Mouse (Mus musculus): ENCODE data around the gene Klf15. TPM values are rescaled to one million over a fixed set of nuclear protein-coding genes. Genes with fewer than 3 reads are reported as not detected.

Klf15 gene
- polyA plus RNA-seq, 1 experiment from 2014 or later, result 25.1 TPM

DNA sequence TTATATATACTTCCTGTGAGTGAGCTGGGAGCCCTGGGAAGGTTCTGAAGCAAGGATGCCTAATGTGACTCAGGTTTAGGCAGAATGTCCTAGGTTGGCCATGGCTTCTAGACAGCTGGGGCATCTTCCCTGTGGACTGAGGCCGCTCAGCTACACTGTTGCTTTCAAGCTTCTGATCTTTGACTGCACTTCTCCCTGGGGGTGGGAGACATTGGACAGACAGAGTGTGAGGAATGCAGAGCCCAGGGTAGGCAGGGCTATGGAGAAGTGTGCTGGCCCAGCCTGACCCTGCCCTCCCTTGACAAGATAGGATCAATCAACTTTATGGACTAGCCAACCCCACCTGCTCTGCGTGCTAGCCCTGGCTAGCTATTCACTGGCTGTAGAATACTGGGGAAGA, 1.2 kb upstream of the Klf15 start:
- H3K27ac ChIP-seq (ENCODE audit: low read depth, low read length), result no peak overlapping the region
- 0 out of 2 replicates have a peak, but pooled peaks cover 7% of the 10 kb centered on the region for H3K27me3 ChIP-seq (replicated peaks; ENCODE audit: control insufficient read depth, insufficient read depth, low read length)
- H3K4me3 ChIP-seq (ENCODE audit: low read length), result no peak overlapping the region
- ATAC-seq, result no peak
- H3K9me3 ChIP-seq (ENCODE audit: control insufficient read depth, low read length), result no peaks in the 10 kb centered on the region
- H3K4me2 ChIP-seq (ENCODE audit: low read length), result no peak overlapping the region
- H3K36me3 ChIP-seq (ENCODE audit: control insufficient read depth, insufficient read depth, low read length), result no peaks in the 10 kb centered on the region
- 51% methylated on average over 2 of the region's 2 CpGs for WGBS
- no peak overlapping the region for H3K9ac ChIP-seq (ENCODE audit: low read depth, low read length)
- H3K4me1 ChIP-seq (ENCODE audit: control insufficient read depth, insufficient read depth, low read depth, low read length), result peaks cover 11% of the 10 kb centered on the region

- peak; percentile 18; the same call in 1 of the 2 replicates for ATAC-seq
- Histone ChIP-seq H3K9ac (ENCODE audit: low read depth, low read length) (no peak overlapping the region; the same call in 1 of the 2 replicates), H3K27ac (ENCODE audit: low read depth, low read length) (no peak overlapping the region), H3K4me2 (ENCODE audit: low read length) (peak overlapping the region; percentile 100), H3K4me3 (ENCODE audit: low read length) (peak overlapping the region; percentile 83), H3K9me3 (ENCODE audit: control insufficient read depth, low read length) (no peaks in the 10 kb centered on the region), H3K36me3 (ENCODE audit: control insufficient read depth, insufficient read depth, low read length) (no peaks in the 10 kb centered on the region), H3K27me3 (replicated peaks; ENCODE audit: control insufficient read depth, insufficient read depth, low read length) (0 out of 2 replicates have a peak, but pooled peaks cover 7% of the 10 kb centered on the region), H3K4me1 (ENCODE audit: control insufficient read depth, insufficient read depth, low read depth, low read length) (peaks cover 15% of the 10 kb centered on the region)
- WGBS, result 13% methylated on average over 12 of the region's 12 CpGs
Measured at GRCm38 (mm10) chr6:90461771-90462170, 605 bp upstream of the Klf15 start.

GRCm38 (mm10) chr6:90462841-90463227, 458 bp downstream of the Klf15 start:
- Histone ChIP-seq H3K27me3 (replicated peaks; ENCODE audit: control insufficient read depth, insufficient read depth, low read length) (0 out of 2 replicates have a peak, but pooled peaks cover 7% of the 10 kb centered on the region), H3K36me3 (ENCODE audit: control insufficient read depth, insufficient read depth, low read length) (no peaks in the 10 kb centered on the region)
- 0% methylated on average over 36 of the region's 38 CpGs for WGBS

DNA sequence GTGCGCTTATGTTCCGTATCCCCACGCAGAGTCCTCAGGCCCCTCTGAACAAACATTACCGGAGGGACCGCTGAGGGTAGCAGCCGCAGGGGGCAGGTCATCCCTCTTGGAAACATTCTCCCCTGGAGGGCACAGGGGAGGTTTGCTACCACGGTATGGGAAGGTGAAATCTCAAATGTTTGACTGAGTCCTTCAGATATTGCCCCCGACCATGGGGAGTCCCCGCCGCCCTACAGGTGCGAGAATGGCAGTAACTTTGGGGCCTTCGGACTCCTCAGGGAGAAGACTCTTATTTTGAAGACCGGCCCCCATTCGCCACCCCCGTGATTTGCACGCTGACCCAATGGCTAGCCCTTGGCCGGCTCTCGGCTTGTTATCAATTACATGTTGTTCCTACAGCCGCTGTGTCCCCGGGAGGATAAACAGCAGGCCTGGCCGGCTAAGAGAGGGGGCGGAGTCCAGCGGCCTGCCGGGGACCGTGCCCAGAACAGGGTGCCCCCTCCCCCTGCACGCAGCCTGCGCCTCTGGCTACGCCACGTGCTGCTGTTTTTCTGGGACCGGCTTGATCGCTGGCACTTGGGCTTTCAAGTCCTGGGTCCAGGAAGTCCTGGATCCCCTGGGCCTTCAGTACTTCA, 969 bp downstream of the Klf15 start:
- under 1% methylated on average over 31 of the region's 31 CpGs for WGBS
- Histone ChIP-seq H3K27me3 (replicated peaks; ENCODE audit: control insufficient read depth, insufficient read depth, low read length) (0 out of 2 replicates have a peak, but pooled peaks cover 7% of the 10 kb centered on the region), H3K4me3 (ENCODE audit: low read length) (peak overlapping the region; percentile 83), H3K27ac (ENCODE audit: low read depth, low read length) (peak overlapping the region; percentile 83), H3K4me1 (ENCODE audit: control insufficient read depth, insufficient read depth, low read depth, low read length) (peaks cover 18% of the 10 kb centered on the region), H3K9ac (ENCODE audit: low read depth, low read length) (peak overlapping the region; percentile 82), H3K9me3 (ENCODE audit: control insufficient read depth, low read length) (no peaks in the 10 kb centered on the region), H3K4me2 (ENCODE audit: low read length) (peak overlapping the region; percentile 100), H3K36me3 (ENCODE audit: control insufficient read depth, insufficient read depth, low read length) (no peaks in the 10 kb centered on the region)
- peak; percentile 84 for ATAC-seq

More at GRCm38 (mm10) chr6:90462841-90463227, 458 bp downstream of the Klf15 start:
- peak overlapping the region; percentile 83 for H3K27ac ChIP-seq (ENCODE audit: low read depth, low read length)
- peak; percentile 34 for ATAC-seq
- no peaks in the 10 kb centered on the region for H3K9me3 ChIP-seq (ENCODE audit: control insufficient read depth, low read length)
- peak overlapping the region; percentile 83 for H3K4me3 ChIP-seq (ENCODE audit: low read length)
- peak overlapping the region; percentile 100 for H3K4me2 ChIP-seq (ENCODE audit: low read length)
- peak overlapping the region; percentile 82 for H3K9ac ChIP-seq (ENCODE audit: low read depth, low read length)
- peaks cover 15% of the 10 kb centered on the region for H3K4me1 ChIP-seq (ENCODE audit: control insufficient read depth, insufficient read depth, low read depth, low read length)

GRCm38 (mm10) chr6:90463890-90464421, 1.6 kb downstream of the Klf15 start:
- Histone ChIP-seq H3K9ac (ENCODE audit: low read depth, low read length) (peak overlapping the region; percentile 82), H3K4me1 (ENCODE audit: control insufficient read depth, insufficient read depth, low read depth, low read length) (peaks cover 18% of the 10 kb centered on the region), H3K27ac (ENCODE audit: low read depth, low read length) (peak overlapping the region; percentile 32), H3K4me2 (ENCODE audit: low read length) (peak overlapping the region; percentile 100), H3K36me3 (ENCODE audit: control insufficient read depth, insufficient read depth, low read length) (no peaks in the 10 kb centered on the region), H3K27me3 (replicated peaks; ENCODE audit: control insufficient read depth, insufficient read depth, low read length) (0 out of 2 replicates have a peak, but pooled peaks cover 7% of the 10 kb centered on the region), H3K4me3 (ENCODE audit: low read length) (peak overlapping the region; percentile 83), H3K9me3 (ENCODE audit: control insufficient read depth, low read length) (no peaks in the 10 kb centered on the region)
- ATAC-seq, result no peak; the same call in none of the 2 replicates
- 33% methylated on average over 7 of the region's 7 CpGs for WGBS

- H3K9me3 ChIP-seq (ENCODE audit: control insufficient read depth, low read length), result no peaks in the 10 kb centered on the region
- 94% methylated on average over 11 of the region's 11 CpGs for WGBS
- H3K4me2 ChIP-seq (ENCODE audit: low read length), result peak overlapping the region; percentile 7; the same call in 1 of the 2 replicates
- H3K36me3 ChIP-seq (ENCODE audit: control insufficient read depth, insufficient read depth, low read length), result no peaks in the 10 kb centered on the region
- 0 out of 2 replicates have a peak, but pooled peaks cover 7% of the 10 kb centered on the region for H3K27me3 ChIP-seq (replicated peaks; ENCODE audit: control insufficient read depth, insufficient read depth, low read length)
- peaks cover 18% of the 10 kb centered on the region for H3K4me1 ChIP-seq (ENCODE audit: control insufficient read depth, insufficient read depth, low read depth, low read length)
- H3K4me3 ChIP-seq (ENCODE audit: low read length), result no peak overlapping the region
- no peak for ATAC-seq
- no peak overlapping the region for H3K9ac ChIP-seq (ENCODE audit: low read depth, low read length)
- no peak overlapping the region for H3K27ac ChIP-seq (ENCODE audit: low read depth, low read length)
Measured at GRCm38 (mm10) chr6:90465028-90465640, 2.8 kb downstream of the Klf15 start.

DNA sequence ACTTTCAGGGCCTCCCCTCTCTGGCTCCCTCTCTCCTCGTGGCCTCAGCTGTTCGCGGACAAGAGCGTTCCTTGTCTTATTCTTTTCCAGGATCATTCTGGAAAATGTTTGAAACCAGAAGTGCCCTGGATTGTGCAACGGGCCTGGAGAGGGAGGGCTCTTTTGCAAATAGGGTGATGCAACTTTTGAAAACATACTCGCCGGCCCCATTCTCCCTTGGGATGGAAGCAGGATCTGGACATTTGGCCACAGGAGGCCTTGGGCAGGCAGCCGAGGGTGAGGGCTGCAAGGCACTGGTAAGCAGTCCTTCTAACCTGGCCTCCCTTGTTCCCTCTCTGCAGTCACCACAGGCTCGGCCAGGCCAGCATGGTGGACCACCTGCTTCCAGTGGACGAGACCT, 3.7 kb downstream of the Klf15 start:
- Histone ChIP-seq H3K4me1 (ENCODE audit: control insufficient read depth, insufficient read depth, low read depth, low read length) (peaks cover 18% of the 10 kb centered on the region), H3K4me2 (ENCODE audit: low read length) (no peak overlapping the region), H3K9me3 (ENCODE audit: control insufficient read depth, low read length) (no peaks in the 10 kb centered on the region), H3K27ac (ENCODE audit: low read depth, low read length) (no peak overlapping the region), H3K27me3 (replicated peaks; ENCODE audit: control insufficient read depth, insufficient read depth, low read length) (0 out of 2 replicates have a peak, but pooled peaks cover 6% of the 10 kb centered on the region), H3K4me3 (ENCODE audit: low read length) (no peak overlapping the region), H3K9ac (ENCODE audit: low read depth, low read length) (no peak overlapping the region; the same call in 1 of the 2 replicates), H3K36me3 (ENCODE audit: control insufficient read depth, insufficient read depth, low read length) (no peaks in the 10 kb centered on the region)
- no peak for ATAC-seq
- 83% methylated on average over 10 of the region's 10 CpGs for WGBS

GRCm38 (mm10) chr6:90466847-90467410, 4.6 kb downstream of the Klf15 start:
- no peak overlapping the region for H3K27ac ChIP-seq (ENCODE audit: low read depth, low read length)
- no peaks in the 10 kb centered on the region for H3K9me3 ChIP-seq (ENCODE audit: control insufficient read depth, low read length)
- H3K27me3 ChIP-seq (replicated peaks; ENCODE audit: control insufficient read depth, insufficient read depth, low read length), result no peaks in the 10 kb centered on the region
- WGBS, result 93% methylated on average over 12 of the region's 12 CpGs
- H3K4me2 ChIP-seq (ENCODE audit: low read length), result no peak overlapping the region
- no peak for ATAC-seq
- H3K9ac ChIP-seq (ENCODE audit: low read depth, low read length), result no peak overlapping the region
- H3K36me3 ChIP-seq (ENCODE audit: control insufficient read depth, insufficient read depth, low read length), result no peaks in the 10 kb centered on the region
- H3K4me1 ChIP-seq (ENCODE audit: control insufficient read depth, insufficient read depth, low read depth, low read length), result peaks cover 20% of the 10 kb centered on the region
- no peak overlapping the region for H3K4me3 ChIP-seq (ENCODE audit: low read length)

DNA sequence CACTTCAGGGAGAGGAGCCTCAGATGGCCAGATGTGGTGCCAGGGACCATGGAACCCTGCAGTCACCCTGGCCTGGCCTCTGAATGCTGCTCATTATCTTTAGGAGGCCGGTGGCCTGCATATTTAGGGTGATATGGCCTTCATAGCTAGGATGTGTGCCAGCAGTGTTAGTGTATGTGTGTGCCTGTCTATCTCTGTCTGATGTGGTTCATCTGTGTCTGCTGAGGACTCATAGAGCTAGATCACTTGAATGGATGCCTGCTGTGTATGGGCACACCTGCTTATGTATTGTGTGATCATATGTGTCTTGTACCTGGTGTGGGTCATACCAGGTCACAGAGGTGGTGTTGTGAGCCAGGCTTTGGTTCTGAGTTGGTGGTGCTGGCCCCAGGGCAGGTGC, 5.8 kb downstream of the Klf15 start:
- H3K4me1 ChIP-seq (ENCODE audit: control insufficient read depth, insufficient read depth, low read depth, low read length), result peaks cover 17% of the 10 kb centered on the region
- no peaks in the 10 kb centered on the region for H3K27me3 ChIP-seq (replicated peaks; ENCODE audit: control insufficient read depth, insufficient read depth, low read length)
- no peak overlapping the region for H3K4me3 ChIP-seq (ENCODE audit: low read length)
- no peak overlapping the region for H3K9ac ChIP-seq (ENCODE audit: low read depth, low read length)
- H3K36me3 ChIP-seq (ENCODE audit: control insufficient read depth, insufficient read depth, low read length), result no peaks in the 10 kb centered on the region
- no peak for ATAC-seq
- no peak overlapping the region for H3K27ac ChIP-seq (ENCODE audit: low read depth, low read length)
- 100% methylated on average over 1 of the region's 1 CpGs for WGBS
- no peaks in the 10 kb centered on the region for H3K9me3 ChIP-seq (ENCODE audit: control insufficient read depth, low read length)
- no peak overlapping the region for H3K4me2 ChIP-seq (ENCODE audit: low read length)

Data from hindbrain, embryonic 16.5 days (tissue).